Mouse (Mus musculus) myocyte (in vitro differentiated cells): Measurements from ENCODE around the gene Dazap1.

Source experiments
- CEBPB ChIP-seq: IDR thresholded peaks from 2 replicates; pipeline ENCODE4 v1.6.1; 2011; ENCODE audit warnings: mild to moderate bottlenecking, moderate library complexity; ENCODE audit not compliant: poor library complexity, insufficient read depth, severe bottlenecking
- E2F4 ChIP-seq: IDR thresholded peaks from one replicate; pipeline ENCODE4 v1.6.1; 2011; ENCODE audit warnings: mild to moderate bottlenecking, control low read depth, moderate library complexity; ENCODE audit not compliant: insufficient read depth
- MAX ChIP-seq: IDR thresholded peaks from one replicate; pipeline ENCODE4 v1.6.1; 2011; ENCODE audit warnings: low read depth, mild to moderate bottlenecking, control low read depth
- MYOG ChIP-seq, 3 experiments: IDR thresholded peaks; one replicate each; pipeline ENCODE4 v1.6.1; 2011; ENCODE audit warnings: control low read depth in 2 of 3, low read depth in 2 of 3, mild to moderate bottlenecking in 2 of 3; ENCODE audit not compliant: insufficient read length in 2 of 3, control insufficient read depth in 1 of 3, insufficient read depth in 1 of 3
- POLR2A ChIP-seq: IDR thresholded peaks from one replicate; pipeline ENCODE4 v1.6.1; 2011; ENCODE audit warnings: low read depth, mild to moderate bottlenecking, control low read depth, moderate library complexity; ENCODE audit not compliant: insufficient read length
- POLR2AphosphoS2 ChIP-seq: IDR thresholded peaks from one replicate; pipeline ENCODE4 v1.6.1; 2011; ENCODE audit warnings: low read depth, control low read depth; ENCODE audit not compliant: insufficient read length
- REST ChIP-seq: IDR thresholded peaks from one replicate; pipeline ENCODE4 v1.6.1; 2011; ENCODE audit warnings: mild to moderate bottlenecking, control low read depth, moderate library complexity; ENCODE audit not compliant: insufficient read depth, insufficient read length
- TCF12 ChIP-seq: IDR thresholded peaks from one replicate; pipeline ENCODE4 v1.6.1; 2011; ENCODE audit warnings: mild to moderate bottlenecking, control low read depth; ENCODE audit not compliant: poor library complexity, insufficient read depth, severe bottlenecking
- TCF3 ChIP-seq: IDR thresholded peaks from one replicate; pipeline ENCODE4 v1.6.1; 2011; ENCODE audit warnings: low read depth, control low read depth; ENCODE audit not compliant: insufficient read length
- USF1 ChIP-seq: IDR thresholded peaks from one replicate; pipeline ENCODE4 v1.6.1; 2011; ENCODE audit warnings: low read depth, mild to moderate bottlenecking, control low read depth, moderate library complexity

DNA sequence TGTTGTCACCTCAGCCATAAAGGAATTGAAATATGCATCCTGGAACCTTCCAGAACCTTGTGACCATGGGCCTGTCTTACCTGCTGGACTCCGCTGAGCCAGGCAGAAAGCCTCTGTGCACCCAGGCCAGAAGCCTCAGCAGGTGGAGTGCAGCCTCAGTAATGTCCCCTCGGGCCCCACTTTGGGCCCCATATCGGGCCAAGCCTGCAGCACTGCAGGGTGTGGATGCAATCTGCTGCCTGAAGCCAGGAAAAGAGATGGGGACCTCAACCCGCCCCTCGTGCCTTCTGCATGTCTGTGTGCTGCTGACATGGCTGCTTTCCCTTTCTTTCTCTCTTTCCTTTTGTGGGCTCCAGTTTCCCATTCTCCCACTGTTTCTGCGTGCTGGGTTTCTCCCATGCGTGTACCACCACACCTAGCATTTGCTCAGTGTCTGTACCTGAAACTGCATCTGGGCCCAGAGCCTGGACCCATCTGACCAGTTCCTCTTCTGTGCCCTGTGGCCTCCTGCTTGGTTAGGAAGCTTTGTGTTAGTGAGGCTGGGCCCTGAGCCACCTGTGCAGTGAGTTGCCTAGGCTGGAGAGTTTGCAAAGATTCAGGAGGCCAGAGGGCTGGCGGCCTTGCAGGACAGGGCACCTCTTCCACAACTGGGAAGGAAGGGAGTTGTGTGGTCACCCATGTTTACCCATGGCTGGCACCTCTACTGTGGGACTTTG is 10.7 kb downstream of the Dazap1 start:
- TF ChIP-seq E2F4: no peak
- no peak for TF ChIP-seq POLR2A
- no peak for TF ChIP-seq CEBPB
- TF ChIP-seq MYOG (IDR thresholded peaks at IDR 0.05; ENCODE audit: control insufficient read depth in 1 of 3, insufficient read depth in 1 of 3, insufficient read length in 2 of 3, low read depth in 2 of 3): no peak
- TF ChIP-seq USF1: no peak
- no peak for TF ChIP-seq MAX
- no peak for TF ChIP-seq TCF12
- no peak for TF ChIP-seq REST
- no peak for TF ChIP-seq TCF3
- TF ChIP-seq POLR2AphosphoS2: no peak
